Mouse (Mus musculus): ENCODE measurements around the gene Eri3. TPM values are rescaled to one million over a fixed set of nuclear protein-coding genes. Genes with fewer than 3 reads are reported as not detected.

The Eri3 gene
- polyA plus RNA-seq, 1 experiment, result not detected

DNA sequence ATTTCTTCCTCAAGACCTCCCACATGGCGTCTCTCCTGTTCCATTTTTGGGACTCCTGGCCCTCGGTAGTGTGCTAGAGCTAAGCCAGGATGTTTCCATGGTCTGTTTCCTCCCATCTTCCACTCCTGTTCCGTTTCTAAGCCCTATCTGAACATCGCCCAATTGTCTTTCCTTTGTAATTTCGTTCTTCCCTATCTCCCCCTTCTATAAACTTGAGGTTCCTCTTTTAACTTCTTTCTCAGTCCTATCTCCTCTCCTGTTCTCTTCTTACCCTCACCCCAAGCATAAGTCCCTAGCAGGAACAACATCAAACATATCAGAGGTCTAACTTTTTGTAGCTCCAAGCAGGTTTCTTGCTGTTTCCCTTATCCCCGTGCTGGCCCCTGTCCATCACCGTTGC, 13.2 kb upstream of the Eri3 start:
- no peak overlapping the region for H3K4me3 ChIP-seq (ENCODE audit: insufficient read depth, low read depth, low read length)
- TF ChIP-seq POLR2A (IDR thresholded peaks at IDR 0.05; ENCODE audit: insufficient read depth, low read depth, low read length) (no peak), CTCF (IDR thresholded peaks at IDR 0.05; ENCODE audit: insufficient read depth, low read depth, low read length) (no peak)
- H3K27ac ChIP-seq (ENCODE audit: insufficient read depth, low read depth, low read length), result no peak overlapping the region
- no peaks in the 10 kb centered on the region for H3K4me1 ChIP-seq (ENCODE audit: control insufficient read depth, insufficient read depth, low read length)
- WGBS, result 85% methylated on average over 7 of the region's 7 CpGs

GRCm38 (mm10) chr4:117539329-117539980, 10.7 kb upstream of the Eri3 start:
- H3K4me3 ChIP-seq (ENCODE audit: insufficient read depth, low read depth, low read length), result no peak overlapping the region
- 87% methylated on average over 8 of the region's 8 CpGs for WGBS
- TF ChIP-seq CTCF (IDR thresholded peaks at IDR 0.05; ENCODE audit: insufficient read depth, low read depth, low read length) (no peak), POLR2A (IDR thresholded peaks at IDR 0.05; ENCODE audit: insufficient read depth, low read depth, low read length) (no peak)

DNA sequence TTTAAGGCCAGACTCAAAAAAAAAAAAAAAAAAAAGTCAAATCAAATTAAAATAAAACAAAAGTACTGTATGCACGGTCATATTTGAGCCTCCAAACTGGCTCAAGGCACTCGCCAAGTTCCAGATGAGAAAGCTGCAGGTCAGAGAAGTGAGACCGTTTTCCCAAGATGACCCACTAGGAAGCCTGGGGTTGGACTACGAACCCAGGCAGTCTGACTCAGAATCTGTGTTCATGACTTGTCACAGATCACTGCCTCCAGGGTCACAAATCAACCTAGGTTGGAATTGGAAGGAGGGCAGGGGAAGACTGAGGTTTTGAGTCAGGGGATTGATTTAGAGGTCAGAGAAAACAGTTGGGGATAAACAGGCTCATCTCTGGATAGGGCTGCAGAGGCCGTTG, 9.6 kb upstream of the Eri3 start:
- WGBS, result 89% methylated on average over 5 of the region's 5 CpGs
- TF ChIP-seq POLR2A (IDR thresholded peaks at IDR 0.05; ENCODE audit: insufficient read depth, low read depth, low read length) (no peak), CTCF (IDR thresholded peaks at IDR 0.05; ENCODE audit: insufficient read depth, low read depth, low read length) (no peak)
- Histone ChIP-seq H3K4me3 (ENCODE audit: insufficient read depth, low read depth, low read length) (no peak overlapping the region), H3K27ac (ENCODE audit: insufficient read depth, low read depth, low read length) (no peak overlapping the region), H3K4me1 (ENCODE audit: control insufficient read depth, insufficient read depth, low read length) (no peaks in the 10 kb centered on the region)

More at GRCm38 (mm10) chr4:117539329-117539980, 10.7 kb upstream of the Eri3 start:
- no peak overlapping the region for H3K27ac ChIP-seq (ENCODE audit: insufficient read depth, low read depth, low read length)
- H3K4me1 ChIP-seq (ENCODE audit: control insufficient read depth, insufficient read depth, low read length), result no peaks in the 10 kb centered on the region

- 92% methylated on average over 3 of the region's 3 CpGs for WGBS
- TF ChIP-seq CTCF (IDR thresholded peaks at IDR 0.05; ENCODE audit: insufficient read depth, low read depth, low read length) (no peak), POLR2A (IDR thresholded peaks at IDR 0.05; ENCODE audit: insufficient read depth, low read depth, low read length) (no peak)
- Histone ChIP-seq H3K4me3 (ENCODE audit: insufficient read depth, low read depth, low read length) (no peak overlapping the region), H3K27ac (ENCODE audit: insufficient read depth, low read depth, low read length) (no peak overlapping the region), H3K4me1 (ENCODE audit: control insufficient read depth, insufficient read depth, low read length) (peaks cover 2% of the 10 kb centered on the region; the same call in 1 of the 2 replicates)
These were observed 4.7 kb upstream of the Eri3 start for GRCm38 (mm10) chr4:117545448-117545847.

DNA sequence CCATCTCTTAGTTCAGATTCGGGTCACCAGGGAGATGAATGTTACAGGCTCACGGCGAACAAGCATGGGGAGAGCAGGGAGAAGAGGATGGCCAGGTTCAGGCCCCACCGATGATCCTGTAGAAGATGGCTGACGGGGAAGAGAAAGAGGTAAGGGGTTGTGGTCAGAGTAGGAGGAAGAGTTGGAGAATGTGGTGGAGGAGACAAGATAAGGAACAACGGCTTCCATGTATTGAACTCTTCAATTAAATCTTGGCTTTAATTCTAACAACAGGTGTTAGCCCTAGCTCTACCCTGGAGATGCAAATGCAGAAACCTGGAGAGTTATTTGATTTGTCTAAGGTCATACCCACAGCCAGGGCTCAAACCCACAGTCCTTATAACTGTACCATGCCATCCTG, 3.5 kb upstream of the Eri3 start:
- Histone ChIP-seq H3K27ac (ENCODE audit: insufficient read depth, low read depth, low read length) (no peak overlapping the region), H3K4me3 (ENCODE audit: insufficient read depth, low read depth, low read length) (no peak overlapping the region), H3K4me1 (ENCODE audit: control insufficient read depth, insufficient read depth, low read length) (peaks cover 8% of the 10 kb centered on the region)
- 96% methylated on average over 6 of the region's 6 CpGs for WGBS
- TF ChIP-seq CTCF (IDR thresholded peaks at IDR 0.05; ENCODE audit: insufficient read depth, low read depth, low read length) (no peak), POLR2A (IDR thresholded peaks at IDR 0.05; ENCODE audit: insufficient read depth, low read depth, low read length) (no peak)

DNA sequence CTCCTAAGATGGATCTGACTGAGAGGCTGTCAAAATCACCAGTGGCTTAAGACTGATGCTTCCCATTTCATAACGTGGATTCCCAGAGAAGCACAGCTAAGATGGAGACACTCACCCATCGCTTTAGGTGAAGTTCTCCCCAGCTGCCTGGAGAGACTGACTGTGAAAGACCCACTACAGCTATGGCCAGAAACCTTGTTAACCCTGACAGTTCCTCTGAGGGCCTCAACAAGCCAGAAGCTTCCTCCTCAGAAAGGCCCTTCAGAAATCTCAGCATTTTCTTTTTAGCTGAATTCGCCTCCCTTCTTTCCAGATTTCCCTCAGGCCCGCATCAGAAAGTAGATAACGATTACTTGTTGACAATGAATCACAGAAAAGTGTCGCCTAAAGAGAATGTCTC, 589 bp upstream of the Eri3 start:
- Histone ChIP-seq H3K4me1 (ENCODE audit: control insufficient read depth, insufficient read depth, low read length) (peaks cover 8% of the 10 kb centered on the region), H3K4me3 (ENCODE audit: insufficient read depth, low read depth, low read length) (no peak overlapping the region), H3K27ac (ENCODE audit: insufficient read depth, low read depth, low read length) (no peak overlapping the region)
- TF ChIP-seq CTCF (IDR thresholded peaks at IDR 0.05; ENCODE audit: insufficient read depth, low read depth, low read length) (no peak), POLR2A (IDR thresholded peaks at IDR 0.05; ENCODE audit: insufficient read depth, low read depth, low read length) (no peak)
- WGBS, result 35% methylated on average over 6 of the region's 6 CpGs

DNA sequence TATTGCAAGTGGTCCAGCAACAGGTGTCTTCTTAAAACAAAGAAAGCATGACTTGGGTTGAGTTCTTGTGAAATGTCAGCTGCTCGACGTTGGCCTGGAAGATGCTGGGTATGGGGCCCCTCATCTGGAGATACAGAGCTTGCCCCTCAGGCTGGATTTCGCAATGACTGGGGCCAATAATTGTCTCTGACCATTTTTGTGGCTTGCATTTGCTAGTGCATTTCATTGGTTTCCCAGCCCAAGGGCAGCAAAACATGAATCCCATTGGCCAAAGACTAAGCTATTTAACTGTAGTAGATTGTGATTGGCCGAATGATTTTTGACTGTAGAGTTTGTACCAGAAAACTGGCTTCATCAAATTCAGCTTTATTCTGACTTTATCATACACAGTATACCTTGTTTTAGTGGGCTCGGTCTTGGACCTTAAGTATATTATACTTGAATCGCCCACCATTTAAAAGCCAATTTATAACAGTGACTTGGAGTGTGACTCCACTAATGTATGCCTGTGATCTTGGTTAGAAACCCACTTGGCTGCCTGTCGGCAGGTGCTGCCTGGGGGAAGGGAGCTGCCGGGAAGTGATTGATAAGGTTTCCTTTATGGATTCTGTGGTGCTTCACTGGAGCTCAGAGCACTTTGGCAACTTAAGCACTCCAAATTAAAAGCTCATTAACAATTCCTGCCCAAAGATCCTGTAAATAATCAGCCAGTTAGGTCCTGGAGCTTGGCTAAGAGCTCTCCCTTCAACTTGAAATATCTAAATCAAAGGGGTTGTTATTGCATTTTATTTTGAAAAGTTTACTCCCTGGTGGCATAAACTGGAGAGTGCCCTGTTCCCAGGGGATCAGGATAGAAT, 1.2 kb downstream of the Eri3 start:
- Histone ChIP-seq H3K4me3 (ENCODE audit: insufficient read depth, low read depth, low read length) (peak overlapping the region; percentile 13; the same call in 1 of the 2 replicates), H3K27ac (ENCODE audit: insufficient read depth, low read depth, low read length) (no peak overlapping the region), H3K4me1 (ENCODE audit: control insufficient read depth, insufficient read depth, low read length) (peaks cover 9% of the 10 kb centered on the region)
- WGBS, result 55% methylated on average over 8 of the region's 8 CpGs
- TF ChIP-seq POLR2A (IDR thresholded peaks at IDR 0.05; ENCODE audit: insufficient read depth, low read depth, low read length), result no peak
- TF ChIP-seq CTCF (IDR thresholded peaks at IDR 0.05; ENCODE audit: insufficient read depth, low read depth, low read length), result no peak

DNA sequence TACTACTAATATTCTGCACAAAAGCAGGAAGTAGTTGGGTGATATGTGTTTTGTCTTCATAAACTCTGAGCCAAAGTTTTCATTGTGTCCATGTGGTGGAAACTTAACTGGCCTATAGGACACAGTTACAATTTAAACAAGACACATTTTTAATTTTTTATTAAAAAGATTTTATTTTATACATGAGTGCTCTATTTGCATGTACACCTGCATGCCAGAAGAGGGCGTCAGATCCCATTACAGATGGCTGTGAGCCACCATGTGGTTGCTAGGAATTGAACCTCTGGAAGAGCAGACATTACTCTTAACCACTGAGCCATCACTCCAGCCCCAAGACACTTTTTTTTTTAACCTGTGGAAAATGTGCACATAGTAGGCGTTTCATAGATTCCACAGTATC, 5.3 kb downstream of the Eri3 start:
- Histone ChIP-seq H3K4me1 (ENCODE audit: control insufficient read depth, insufficient read depth, low read length) (peaks cover 24% of the 10 kb centered on the region), H3K4me3 (ENCODE audit: insufficient read depth, low read depth, low read length) (no peak overlapping the region), H3K27ac (ENCODE audit: insufficient read depth, low read depth, low read length) (no peak overlapping the region)
- TF ChIP-seq POLR2A (IDR thresholded peaks at IDR 0.05; ENCODE audit: insufficient read depth, low read depth, low read length) (no peak), CTCF (IDR thresholded peaks at IDR 0.05; ENCODE audit: insufficient read depth, low read depth, low read length) (no peak)
- WGBS, result 68% methylated on average over 2 of the region's 2 CpGs

- 47% methylated on average over 5 of the region's 5 CpGs for WGBS
- no peak overlapping the region for H3K27ac ChIP-seq (ENCODE audit: insufficient read depth, low read depth, low read length)
- TF ChIP-seq POLR2A (IDR thresholded peaks at IDR 0.05; ENCODE audit: insufficient read depth, low read depth, low read length) (no peak), CTCF (IDR thresholded peaks at IDR 0.05; ENCODE audit: insufficient read depth, low read depth, low read length) (no peak)
- peaks cover 21% of the 10 kb centered on the region for H3K4me1 ChIP-seq (ENCODE audit: control insufficient read depth, insufficient read depth, low read length)
- no peak overlapping the region for H3K4me3 ChIP-seq (ENCODE audit: insufficient read depth, low read depth, low read length)
These were observed 6.2 kb downstream of the Eri3 start for GRCm38 (mm10) chr4:117556372-117556771.
